Mouse (Mus musculus) liver, adult 2 months (tissue): Measurements from ENCODE around the gene Ltf. TPM values are rescaled to one million over a fixed set of nuclear protein-coding genes. Genes with fewer than 3 reads are reported as not detected.

Experiments used
- DNase-seq: peaks from one replicate; pipeline ENCODE4 v3.0.0-alpha.2; 2011; ENCODE audit warnings: low read depth, low spot score; ENCODE audit errors: extremely low read depth
- H3K27ac ChIP-seq: fragments of 200-500 bp; replicated peaks from 2 replicates; pipeline ENCODE4 v1.5.1; 2012; ENCODE audit warnings: low read depth, mild to moderate bottlenecking, control low read depth, inconsistent platforms, low read length; ENCODE audit not compliant: insufficient read depth
- H3K27me3 ChIP-seq: fragments of 200-500 bp; 2 replicates; pipeline ENCODE4 v1.6.1; 2012; ENCODE audit warnings: mild to moderate bottlenecking, moderate library complexity, low read length, inconsistent platforms; ENCODE audit not compliant: control insufficient read depth, insufficient read depth
- H3K36me3 ChIP-seq: fragments of 200-500 bp; 2 replicates; pipeline ENCODE4 v1.6.1; 2012; ENCODE audit warnings: low read length, inconsistent platforms; ENCODE audit not compliant: control insufficient read depth, insufficient read depth
- H3K4me1 ChIP-seq: fragments of 200-500 bp; 2 replicates; pipeline ENCODE4 v1.6.1; 2011; ENCODE audit warnings: low read length; ENCODE audit not compliant: control insufficient read depth, insufficient read depth
- H3K4me3 ChIP-seq: fragments of 200-500 bp; 2 replicates; pipeline ENCODE4 v1.5.1; 2011; ENCODE audit warnings: low read depth, mild to moderate bottlenecking, control low read depth, low read length, moderate library complexity; ENCODE audit not compliant: insufficient read depth
- H3K79me2 ChIP-seq: fragments of 200-500 bp; 2 replicates; pipeline ENCODE4 v1.6.1; 2012; ENCODE audit warnings: inconsistent platforms, mild to moderate bottlenecking, low read length, moderate library complexity; ENCODE audit not compliant: control insufficient read depth, insufficient read depth
- H3K9ac ChIP-seq: fragments of 200-500 bp; 2 replicates; pipeline ENCODE4 v1.6.1; 2012; ENCODE audit warnings: low read depth, mild to moderate bottlenecking, control low read depth, inconsistent platforms, low read length
- CTCF ChIP-seq: fragments of 200-500 bp; IDR thresholded peaks from 2 replicates; pipeline ENCODE4 v1.5.1; 2011; ENCODE audit warnings: low read depth, low read length, control low read depth
- POLR2A ChIP-seq: fragments of 200-500 bp; IDR thresholded peaks from 2 replicates; pipeline ENCODE4 v1.6.1; 2011; ENCODE audit warnings: low read length, control low read depth; ENCODE audit not compliant: insufficient read depth; ENCODE audit errors: extremely low read depth
- WGBS: fragments of 180-500 bp; shearing (Covaris S2); methylation state at CpG from one replicate; pipeline ENCODE4 v1.1.7; 2018; 5-methylcytosine and 5-hydroxymethylcytosine counted together
- polyA plus RNA-seq: library from polyadenylated mRNA; depleted of rRNA; stranded (reverse); fragments of >200 nt; gene quantifications from 2 replicates; pipeline ENCODE4 v1.2.3, GENCODE M21; 2012
- total RNA-seq: library from RNA; depleted of rRNA; stranded (reverse); fragments of >200 nt; gene quantifications from 2 replicates; pipeline ENCODE4 v1.2.3, GENCODE M21; 2014

Gene Ltf
- total and polyA plus RNA-seq, 2 experiments = 0.12 to 0.37 TPM

- no peaks in the 10 kb centered on the region for H3K36me3 ChIP-seq
- DNase-seq = no peak
- TF ChIP-seq CTCF (no peak), POLR2A (no peak)
- H3K79me2 ChIP-seq = no peaks in the 10 kb centered on the region
- no peaks in the 10 kb centered on the region for H3K27me3 ChIP-seq
- H3K9ac ChIP-seq = no peak overlapping the region
- H3K4me1 ChIP-seq = no peaks in the 10 kb centered on the region
- no peak overlapping the region for H3K4me3 ChIP-seq
- no peak overlapping the region for H3K27ac ChIP-seq
- WGBS = 69% methylated on average over 4 of the region's 4 CpGs
These were observed 20.9 kb downstream of the Ltf start for GRCm38 (mm10) chr9:111039966-111040365.

DNA sequence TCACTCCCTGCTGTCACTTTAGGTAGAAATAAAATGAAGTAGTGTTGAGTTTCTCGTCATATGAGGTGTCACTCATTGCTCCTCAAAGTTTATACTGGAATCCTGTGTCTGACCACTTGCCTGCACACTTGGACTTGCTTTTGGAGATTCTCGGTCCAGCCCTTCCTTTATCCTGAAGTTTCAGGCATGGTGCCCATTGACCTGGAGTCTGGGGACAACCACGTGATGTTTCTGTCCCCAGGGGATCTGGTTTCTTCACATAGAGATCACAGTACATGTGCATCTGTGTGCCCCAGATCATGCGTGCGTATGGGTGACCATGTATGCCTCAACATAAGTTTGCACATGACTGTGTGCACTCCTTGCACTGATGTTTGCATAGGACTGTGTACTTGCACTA, 23.2 kb downstream of the Ltf start:
- Histone ChIP-seq H3K36me3 (no peaks in the 10 kb centered on the region), H3K9ac (no peak overlapping the region), H3K27me3 (no peaks in the 10 kb centered on the region), H3K4me3 (no peak overlapping the region), H3K4me1 (no peaks in the 10 kb centered on the region), H3K79me2 (no peaks in the 10 kb centered on the region), H3K27ac (no peak overlapping the region)
- no peak for DNase-seq
- no peak for TF ChIP-seq CTCF
- no peak for TF ChIP-seq POLR2A
- 76% methylated on average over 5 of the region's 5 CpGs for WGBS

DNA sequence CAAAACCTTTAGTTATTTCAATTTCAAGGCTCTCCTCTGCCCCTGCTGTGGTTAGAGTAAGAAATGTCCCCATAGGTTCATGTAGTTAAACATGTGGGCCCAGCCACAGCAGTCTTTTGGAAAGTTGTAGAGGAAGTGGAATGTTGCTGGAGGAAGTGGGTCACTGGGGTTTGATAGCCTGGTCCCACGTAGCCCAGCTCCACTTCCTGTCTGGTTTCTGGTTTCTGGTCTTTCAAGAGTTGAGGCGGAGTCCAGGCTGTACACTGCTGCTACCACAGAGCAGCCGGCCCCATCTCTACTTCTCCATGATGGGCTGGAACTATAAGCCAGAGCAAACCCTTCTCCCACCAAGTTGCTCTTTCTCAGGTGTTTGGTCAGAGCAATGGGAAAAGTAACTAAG, 27.2 kb downstream of the Ltf start:
- Histone ChIP-seq H3K4me1 (peaks cover 3% of the 10 kb centered on the region; the same call in 1 of the 2 replicates), H3K27me3 (no peaks in the 10 kb centered on the region), H3K27ac (no peak overlapping the region), H3K79me2 (no peaks in the 10 kb centered on the region), H3K9ac (no peak overlapping the region), H3K36me3 (no peaks in the 10 kb centered on the region), H3K4me3 (no peak overlapping the region)
- TF ChIP-seq POLR2A (no peak), CTCF (no peak)
- DNase-seq = peak; percentile 32
- WGBS = 89% methylated on average over 3 of the region's 3 CpGs

- Histone ChIP-seq H3K27me3 (no peaks in the 10 kb centered on the region), H3K36me3 (no peaks in the 10 kb centered on the region), H3K79me2 (no peaks in the 10 kb centered on the region), H3K4me3 (no peak overlapping the region), H3K27ac (no peak overlapping the region), H3K4me1 (peaks cover 3% of the 10 kb centered on the region; the same call in 1 of the 2 replicates), H3K9ac (no peak overlapping the region)
- DNase-seq = no peak
- 79% methylated on average over 5 of the region's 5 CpGs for WGBS
- TF ChIP-seq POLR2A = no peak
- peak; percentile 2; the same call in 1 of the 2 replicates for TF ChIP-seq CTCF
These were observed 28.2 kb downstream of the Ltf start for GRCm38 (mm10) chr9:111047266-111047665.

- H3K9ac ChIP-seq = no peak overlapping the region
- H3K4me1 ChIP-seq = peaks cover 3% of the 10 kb centered on the region; the same call in 1 of the 2 replicates
- no peak for DNase-seq
- TF ChIP-seq POLR2A (no peak), CTCF (no peak)
- no peaks in the 10 kb centered on the region for H3K79me2 ChIP-seq
- H3K36me3 ChIP-seq = no peaks in the 10 kb centered on the region
- H3K27me3 ChIP-seq = no peaks in the 10 kb centered on the region
- no peak overlapping the region for H3K4me3 ChIP-seq
- 81% methylated on average over 3 of the region's 3 CpGs for WGBS
- no peak overlapping the region; the same call in 1 of the 2 replicates for H3K27ac ChIP-seq
These were observed 29.4 kb downstream of the Ltf start for GRCm38 (mm10) chr9:111048452-111048851.

- Histone ChIP-seq H3K36me3 (no peaks in the 10 kb centered on the region), H3K79me2 (no peaks in the 10 kb centered on the region), H3K4me1 (no peaks in the 10 kb centered on the region; the same call in 1 of the 2 replicates), H3K27me3 (no peaks in the 10 kb centered on the region), H3K27ac (no peak overlapping the region), H3K9ac (no peak overlapping the region), H3K4me3 (no peak overlapping the region)
- WGBS = 73% methylated on average over 9 of the region's 9 CpGs
- TF ChIP-seq POLR2A (no peak), CTCF (no peak)
- DNase-seq = no peak
These were observed 35.9 kb downstream of the Ltf start for GRCm38 (mm10) chr9:111054923-111055322.
